Mouse (Mus musculus) midbrain, embryonic 13.5 days (tissue): ENCODE measurements around the gene Pik3ap1. TPM values are rescaled to one million over a fixed set of nuclear protein-coding genes. Genes with fewer than 3 reads are reported as not detected.
"Not testable (repeated sequence)": the region's sequence is repeated elsewhere in the genome, so short reads cannot be mapped to it uniquely, and the experiment has no call there.

Experiments
- ATAC-seq: fragments of 200-750 bp; cut with Nextera tagmentation; 2 replicates; pipeline ENCODE4 v1.8.0; 2017; ENCODE audit warnings: mild to moderate bottlenecking, moderate TSS enrichment, moderate library complexity
- H3K27ac ChIP-seq: fragments of 300-500 bp; sonication (generic); 2 replicates; pipeline ENCODE4 v1.5.1; 2015; ENCODE audit warnings: inconsistent platforms, mild to moderate bottlenecking, moderate library complexity
- H3K27me3 ChIP-seq: fragments of 300-500 bp; sonication (generic); 2 replicates; pipeline ENCODE4 v1.6.1; 2015; ENCODE audit warnings: mild to moderate bottlenecking, inconsistent platforms
- H3K36me3 ChIP-seq: fragments of 300-500 bp; sonication (generic); 2 replicates; pipeline ENCODE4 v1.6.1; 2015; ENCODE audit warnings: mild to moderate bottlenecking, inconsistent platforms
- H3K4me1 ChIP-seq: fragments of 300-500 bp; sonication (generic); replicated peaks from 2 replicates; pipeline ENCODE4 v1.6.1; 2015; ENCODE audit warnings: inconsistent platforms
- H3K4me2 ChIP-seq: fragments of 300-500 bp; sonication (generic); replicated peaks from 2 replicates; pipeline ENCODE4 v1.6.1; 2015; ENCODE audit warnings: moderate library complexity, mild to moderate bottlenecking, inconsistent platforms
- H3K4me3 ChIP-seq: fragments of 300-500 bp; sonication (generic); replicated peaks from 2 replicates; pipeline ENCODE4 v1.5.1; 2015; ENCODE audit warnings: mild to moderate bottlenecking, inconsistent platforms
- H3K9ac ChIP-seq: fragments of 300-500 bp; sonication (generic); replicated peaks from 2 replicates; pipeline ENCODE4 v1.6.1; 2015; ENCODE audit warnings: mild to moderate bottlenecking, inconsistent platforms
- H3K9me3 ChIP-seq: fragments of 300-500 bp; sonication (generic); 2 replicates; pipeline ENCODE4 v1.6.1; 2016; ENCODE audit warnings: mild to moderate bottlenecking, inconsistent platforms
- WGBS: fragments of 180-500 bp; shearing (Covaris S2); methylation state at CpG from one replicate; pipeline ENCODE4 v1.1.7; 2015; 5-methylcytosine and 5-hydroxymethylcytosine counted together
- polyA plus RNA-seq: library from polyadenylated mRNA; unstranded; fragments of >200 nt; fragmentation: Nextera tagmentation; extraction: Ambion mirVana; gene quantifications from 2 replicates; pipeline ENCODE4 v1.2.1, GENCODE M21; 2015

Gene Pik3ap1
- polyA plus RNA-seq, 1 experiment from 2014 or later, result 1.4 TPM

GRCm38 (mm10) chr19:41323125-41323524, 61.8 kb downstream of the Pik3ap1 start:
- Histone ChIP-seq H3K4me1 (no peaks in the 10 kb centered on the region), H3K9me3 (no peaks in the 10 kb centered on the region), H3K9ac (no peak overlapping the region), H3K27ac (no peak overlapping the region), H3K4me3 (no peak overlapping the region), H3K36me3 (no peaks in the 10 kb centered on the region), H3K4me2 (no peak overlapping the region), H3K27me3 (no peaks in the 10 kb centered on the region)
- WGBS, result 85% methylated on average over 4 of the region's 4 CpGs
- no peak for ATAC-seq

- H3K4me2 ChIP-seq, result no peak overlapping the region
- H3K9ac ChIP-seq, result no peak overlapping the region
- no peaks in the 10 kb centered on the region for H3K9me3 ChIP-seq
- no peak overlapping the region for H3K27ac ChIP-seq
- peaks cover 8% of the 10 kb centered on the region for H3K4me1 ChIP-seq
- no peaks in the 10 kb centered on the region for H3K36me3 ChIP-seq
- no peak for ATAC-seq
- WGBS, result 88% methylated on average over 4 of the region's 4 CpGs
- no peaks in the 10 kb centered on the region for H3K27me3 ChIP-seq
- no peak overlapping the region for H3K4me3 ChIP-seq
Observed at GRCm38 (mm10) chr19:41321149-41321548, 63.8 kb downstream of the Pik3ap1 start.

GRCm38 (mm10) chr19:41317315-41318095, 67.4 kb downstream of the Pik3ap1 start:
- 34% methylated on average over 11 of the region's 11 CpGs for WGBS
- Histone ChIP-seq H3K27me3 (no peaks in the 10 kb centered on the region), H3K4me2 (peak overlapping the region; percentile 25)

GRCm38 (mm10) chr19:41314696-41315095, 70.2 kb downstream of the Pik3ap1 start:
- no peaks in the 10 kb centered on the region for H3K36me3 ChIP-seq
- 86% methylated on average over 7 of the region's 7 CpGs for WGBS
- ATAC-seq, result no peak

More at GRCm38 (mm10) chr19:41317315-41318095, 67.4 kb downstream of the Pik3ap1 start:
- no peak overlapping the region for H3K4me3 ChIP-seq
- H3K4me1 ChIP-seq, result peaks cover 8% of the 10 kb centered on the region
- H3K27ac ChIP-seq, result no peak overlapping the region
- ATAC-seq, result peak; percentile 78
- no peaks in the 10 kb centered on the region for H3K36me3 ChIP-seq
- H3K9ac ChIP-seq, result no peak overlapping the region
- no peaks in the 10 kb centered on the region for H3K9me3 ChIP-seq

GRCm38 (mm10) chr19:41313663-41314062, 71.2 kb downstream of the Pik3ap1 start:
- H3K27me3 ChIP-seq, result no peaks in the 10 kb centered on the region
- ATAC-seq, result no peak
- H3K36me3 ChIP-seq, result no peaks in the 10 kb centered on the region
- WGBS, result 20% methylated on average over 6 of the region's 6 CpGs
- no peak overlapping the region for H3K4me3 ChIP-seq
- no peak overlapping the region for H3K4me2 ChIP-seq
- H3K4me1 ChIP-seq, result peaks cover 16% of the 10 kb centered on the region
- H3K9ac ChIP-seq, result no peak overlapping the region
- H3K27ac ChIP-seq, result no peak overlapping the region
- no peaks in the 10 kb centered on the region for H3K9me3 ChIP-seq

More at GRCm38 (mm10) chr19:41314696-41315095, 70.2 kb downstream of the Pik3ap1 start:
- Histone ChIP-seq H3K9ac (no peak overlapping the region), H3K27me3 (no peaks in the 10 kb centered on the region), H3K4me2 (no peak overlapping the region), H3K4me3 (no peak overlapping the region), H3K9me3 (no peaks in the 10 kb centered on the region), H3K27ac (no peak overlapping the region), H3K4me1 (peaks cover 16% of the 10 kb centered on the region)

GRCm38 (mm10) chr19:41312587-41312986, 72.3 kb downstream of the Pik3ap1 start:
- 96% methylated on average over 8 of the region's 8 CpGs for WGBS
- not testable (repeated sequence) for H3K36me3 ChIP-seq

GRCm38 (mm10) chr19:41312027-41312426, 72.9 kb downstream of the Pik3ap1 start:
- Histone ChIP-seq H3K36me3 (no peaks in the 10 kb centered on the region), H3K27me3 (no peaks in the 10 kb centered on the region), H3K4me1 (peaks cover 8% of the 10 kb centered on the region; the same call in 1 of the 2 replicates), H3K27ac (no peak overlapping the region), H3K4me3 (no peak overlapping the region), H3K4me2 (no peak overlapping the region), H3K9ac (no peak overlapping the region), H3K9me3 (no peaks in the 10 kb centered on the region)
- ATAC-seq, result no peak
- 75% methylated on average over 4 of the region's 4 CpGs for WGBS

More at GRCm38 (mm10) chr19:41312587-41312986, 72.3 kb downstream of the Pik3ap1 start:
- not testable (repeated sequence) for H3K4me2 ChIP-seq, H3K27me3 ChIP-seq, H3K4me3 ChIP-seq, ATAC-seq, H3K9ac ChIP-seq, H3K27ac ChIP-seq, H3K9me3 ChIP-seq
- H3K4me1 ChIP-seq, result peaks cover 13% of the 10 kb centered on the region

- H3K36me3 ChIP-seq, result no peaks in the 10 kb centered on the region
- H3K27me3 ChIP-seq, result no peaks in the 10 kb centered on the region
- peak overlapping the region; percentile 60 for H3K4me2 ChIP-seq
- no peaks in the 10 kb centered on the region for H3K9me3 ChIP-seq
- H3K4me3 ChIP-seq, result peak overlapping the region; percentile 38
- H3K27ac ChIP-seq, result peak overlapping the region; percentile 47
- peak overlapping the region; percentile 39; the same call in 1 of the 2 replicates for H3K9ac ChIP-seq
- peak; percentile 91 for ATAC-seq
- H3K4me1 ChIP-seq, result peaks cover 8% of the 10 kb centered on the region; the same call in 1 of the 2 replicates
- WGBS, result 24% methylated on average over 20 of the region's 20 CpGs
Observed at GRCm38 (mm10) chr19:41310971-41311703, 73.8 kb downstream of the Pik3ap1 start.

GRCm38 (mm10) chr19:41303933-41304332, 81.0 kb downstream of the Pik3ap1 start:
- no peak for ATAC-seq
- Histone ChIP-seq H3K27me3 (no peaks in the 10 kb centered on the region), H3K4me2 (no peak overlapping the region), H3K36me3 (no peaks in the 10 kb centered on the region), H3K4me1 (no peaks in the 10 kb centered on the region), H3K27ac (no peak overlapping the region), H3K9me3 (no peaks in the 10 kb centered on the region), H3K9ac (no peak overlapping the region), H3K4me3 (no peak overlapping the region)
- 72% methylated on average over 3 of the region's 3 CpGs for WGBS

GRCm38 (mm10) chr19:41303433-41303832, 81.5 kb downstream of the Pik3ap1 start:
- H3K4me2 ChIP-seq, result no peak overlapping the region
- H3K27me3 ChIP-seq, result no peaks in the 10 kb centered on the region
- WGBS, result 79% methylated on average over 6 of the region's 6 CpGs
- no peaks in the 10 kb centered on the region for H3K36me3 ChIP-seq
- H3K9me3 ChIP-seq, result no peaks in the 10 kb centered on the region
- ATAC-seq, result no peak
- no peak overlapping the region for H3K9ac ChIP-seq
- no peaks in the 10 kb centered on the region for H3K4me1 ChIP-seq
- no peak overlapping the region for H3K27ac ChIP-seq
- no peak overlapping the region for H3K4me3 ChIP-seq

- no peaks in the 10 kb centered on the region for H3K4me1 ChIP-seq
- WGBS, result 78% methylated on average over 6 of the region's 6 CpGs
- H3K9ac ChIP-seq, result no peak overlapping the region
- H3K9me3 ChIP-seq, result no peaks in the 10 kb centered on the region
- no peak overlapping the region for H3K4me3 ChIP-seq
- H3K4me2 ChIP-seq, result no peak overlapping the region
- no peaks in the 10 kb centered on the region for H3K36me3 ChIP-seq
- no peak for ATAC-seq
- no peaks in the 10 kb centered on the region for H3K27me3 ChIP-seq
- no peak overlapping the region for H3K27ac ChIP-seq
Observed at GRCm38 (mm10) chr19:41301856-41302255, 83.0 kb downstream of the Pik3ap1 start.

- Histone ChIP-seq H3K36me3 (no peaks in the 10 kb centered on the region), H3K4me3 (no peak overlapping the region), H3K4me2 (no peak overlapping the region), H3K4me1 (no peaks in the 10 kb centered on the region), H3K9ac (no peak overlapping the region), H3K9me3 (no peaks in the 10 kb centered on the region), H3K27ac (no peak overlapping the region), H3K27me3 (no peaks in the 10 kb centered on the region)
- WGBS, result 78% methylated on average over 8 of the region's 8 CpGs
- ATAC-seq, result no peak
Observed at GRCm38 (mm10) chr19:41299446-41299845, 85.5 kb downstream of the Pik3ap1 start.
